Mouse (Mus musculus): Measurements from ENCODE around the gene Sdk2. TPM values are rescaled to one million over a fixed set of nuclear protein-coding genes. Genes with fewer than 3 reads are reported as not detected.

Gene Sdk2
- polyA plus RNA-seq, 1 experiment from 2014 or later, result 0.39 TPM

GRCm38 (mm10) chr11:113962751-113963150, 104.1 kb downstream of the Sdk2 start:
- DNase-seq, result no peak
- no peak overlapping the region for H3K4me2 ChIP-seq
- H3K36me3 ChIP-seq, result no peaks in the 10 kb centered on the region
- WGBS (ENCODE audit: insufficient replicate concordance), result 67% methylated on average over 3 of the region's 3 CpGs
- H3K4me1 ChIP-seq (replicated peaks), result no peaks in the 10 kb centered on the region
- peaks cover 29% of the 10 kb centered on the region for H3K9me3 ChIP-seq (replicated peaks)
- H3K27ac ChIP-seq, result no peak overlapping the region
- H3K27me3 ChIP-seq, result no peaks in the 10 kb centered on the region
- H3K9ac ChIP-seq, result no peak overlapping the region
- H3K4me3 ChIP-seq (replicated peaks), result no peak overlapping the region
- no peak for ATAC-seq (ENCODE audit: low read depth)

GRCm38 (mm10) chr11:113951616-113951988, 115.2 kb downstream of the Sdk2 start:
- H3K27ac ChIP-seq, result no peak overlapping the region
- H3K4me3 ChIP-seq (replicated peaks), result no peak overlapping the region
- no peak overlapping the region for H3K9ac ChIP-seq
- H3K27me3 ChIP-seq, result no peaks in the 10 kb centered on the region
- H3K9me3 ChIP-seq (replicated peaks), result peaks cover 6% of the 10 kb centered on the region; the same call in 1 of the 2 replicates
- DNase-seq (no peak), ATAC-seq (ENCODE audit: low read depth) (no peak)
- WGBS (ENCODE audit: insufficient replicate concordance), result 75% methylated on average over 15 of the region's 15 CpGs
- no peaks in the 10 kb centered on the region for H3K36me3 ChIP-seq
- no peak overlapping the region for H3K4me2 ChIP-seq
- no peaks in the 10 kb centered on the region for H3K4me1 ChIP-seq (replicated peaks)

DNA sequence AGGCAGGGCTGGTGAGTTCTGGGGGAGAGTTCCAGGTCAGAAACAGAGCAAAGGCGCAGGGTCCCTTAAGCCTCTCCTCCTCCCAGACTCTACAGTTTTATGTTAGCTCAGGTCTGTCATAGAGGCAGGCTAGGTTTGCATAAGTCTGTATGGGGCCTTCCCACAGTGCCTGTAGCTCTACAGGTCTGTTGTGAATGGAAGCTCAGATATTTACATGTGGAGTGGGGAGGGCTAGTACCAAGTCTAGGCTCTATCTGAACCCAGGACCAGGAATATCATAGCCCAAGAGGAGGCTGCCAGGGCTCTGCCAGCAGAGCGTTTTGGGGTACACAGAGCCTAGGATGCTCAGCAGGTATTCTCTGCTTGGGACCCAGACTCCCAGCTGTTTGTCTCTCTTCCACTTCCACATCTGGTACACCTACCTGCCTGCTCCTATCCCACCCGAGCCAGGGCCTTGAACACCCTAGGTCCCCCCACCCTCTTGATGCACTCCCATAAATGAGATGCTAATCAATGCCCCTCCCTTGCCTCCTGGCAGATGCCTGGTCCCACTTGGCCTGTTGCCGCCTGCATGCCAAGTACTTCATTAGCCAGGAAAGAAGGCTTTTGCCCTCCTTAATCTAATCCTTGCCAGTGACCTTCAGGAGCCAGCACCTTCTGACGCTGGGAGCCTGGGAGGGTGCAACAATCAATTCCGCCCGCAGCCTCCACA, 115.8 kb downstream of the Sdk2 start:
- H3K27me3 ChIP-seq, result no peaks in the 10 kb centered on the region
- H3K36me3 ChIP-seq, result no peaks in the 10 kb centered on the region
- no peak overlapping the region for H3K4me3 ChIP-seq (replicated peaks)
- DNase-seq, result no peak
- H3K4me2 ChIP-seq, result no peak overlapping the region
- no peak for ATAC-seq (ENCODE audit: low read depth)
- 59% methylated on average over 7 of the region's 7 CpGs for WGBS (ENCODE audit: insufficient replicate concordance)
- no peak overlapping the region for H3K9ac ChIP-seq
- H3K27ac ChIP-seq, result no peak overlapping the region
- no peaks in the 10 kb centered on the region for H3K4me1 ChIP-seq (replicated peaks)
- H3K9me3 ChIP-seq (replicated peaks), result peaks cover 3% of the 10 kb centered on the region; the same call in 1 of the 2 replicates

- Histone ChIP-seq H3K27me3 (no peaks in the 10 kb centered on the region), H3K4me3 (replicated peaks) (no peak overlapping the region), H3K36me3 (no peaks in the 10 kb centered on the region), H3K9ac (no peak overlapping the region), H3K4me2 (no peak overlapping the region), H3K9me3 (replicated peaks) (no peaks in the 10 kb centered on the region), H3K4me1 (replicated peaks) (no peaks in the 10 kb centered on the region), H3K27ac (no peak overlapping the region)
- DNase-seq, result no peak
- no peak for ATAC-seq (ENCODE audit: low read depth)
- 65% methylated on average over 8 of the region's 8 CpGs for WGBS (ENCODE audit: insufficient replicate concordance)
Measured at GRCm38 (mm10) chr11:113948676-113949075, 118.2 kb downstream of the Sdk2 start.

DNA sequence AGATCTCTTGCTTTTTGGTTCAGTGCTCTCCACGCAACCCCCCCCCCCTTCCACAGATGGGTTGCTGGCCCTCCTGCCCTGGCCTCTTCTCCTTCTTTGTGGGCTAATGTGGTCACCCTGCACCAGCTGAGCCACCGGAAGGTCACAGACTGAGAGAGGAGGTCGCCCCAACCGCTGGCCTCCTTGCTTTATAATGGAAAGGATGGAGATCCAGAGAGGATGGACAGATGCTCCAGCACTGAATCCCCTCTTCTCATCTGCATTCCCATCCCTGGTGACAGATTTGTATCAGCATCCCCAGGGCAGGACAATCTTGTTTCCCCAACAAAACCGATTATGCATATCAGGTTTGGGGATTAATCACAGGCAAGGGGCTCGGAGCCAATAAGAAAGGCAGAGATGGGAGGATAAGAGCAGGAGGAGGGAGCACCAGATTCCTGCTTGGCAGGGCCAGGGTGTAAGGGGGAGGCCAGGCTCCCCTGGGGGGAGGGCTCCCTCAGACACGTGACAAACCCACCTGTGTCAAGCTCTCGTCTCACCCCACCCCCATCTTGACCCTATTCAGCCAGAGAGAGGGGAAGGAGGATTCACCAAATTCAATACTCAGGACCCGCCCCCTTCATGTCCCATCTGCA, 124.6 kb downstream of the Sdk2 start:
- 45% methylated on average over 9 of the region's 9 CpGs for WGBS (ENCODE audit: insufficient replicate concordance)
- ATAC-seq (ENCODE audit: low read depth), result no peak

GRCm38 (mm10) chr11:113933678-113934077, 133.2 kb downstream of the Sdk2 start:
- Histone ChIP-seq H3K9me3 (replicated peaks) (no peaks in the 10 kb centered on the region), H3K27me3 (no peaks in the 10 kb centered on the region), H3K9ac (no peak overlapping the region), H3K4me3 (replicated peaks) (no peak overlapping the region), H3K4me2 (no peak overlapping the region), H3K4me1 (replicated peaks) (no peaks in the 10 kb centered on the region), H3K36me3 (no peaks in the 10 kb centered on the region), H3K27ac (no peak overlapping the region)
- WGBS (ENCODE audit: insufficient replicate concordance), result 59% methylated on average over 9 of the region's 9 CpGs
- no peak for ATAC-seq (ENCODE audit: low read depth)
- DNase-seq, result no peak

More for the DNA sequence above, 124.6 kb downstream of the Sdk2 start:
- Histone ChIP-seq H3K9me3 (replicated peaks) (0 out of 2 replicates have a peak, but pooled peaks cover 4% of the 10 kb centered on the region), H3K27ac (no peak overlapping the region), H3K36me3 (no peaks in the 10 kb centered on the region), H3K9ac (no peak overlapping the region), H3K4me2 (no peak overlapping the region), H3K27me3 (no peaks in the 10 kb centered on the region), H3K4me1 (replicated peaks) (no peaks in the 10 kb centered on the region), H3K4me3 (replicated peaks) (no peak overlapping the region)
- no peak for DNase-seq

- DNase-seq, result no peak
Measured at GRCm38 (mm10) chr11:113932909-113933308, 133.9 kb downstream of the Sdk2 start.

DNA sequence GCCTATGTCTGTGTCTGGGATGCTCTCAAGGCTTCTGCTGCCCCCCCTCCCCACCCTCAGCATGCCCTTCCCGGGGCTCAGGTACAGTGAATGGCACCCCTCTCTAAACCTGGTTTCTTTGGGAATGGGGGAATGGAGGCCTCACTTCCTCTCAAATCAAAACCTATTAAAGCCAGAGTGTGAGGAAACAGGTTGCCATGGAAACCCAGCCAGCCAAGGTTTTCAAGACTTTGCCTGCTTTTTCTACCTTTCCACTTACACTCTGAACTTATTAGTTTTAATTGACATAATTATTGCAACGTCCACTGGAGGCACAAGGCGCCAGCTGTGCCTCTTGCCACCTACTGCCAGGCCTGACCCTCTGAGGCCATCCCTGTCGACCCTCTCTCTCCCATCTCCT, 135.1 kb downstream of the Sdk2 start:
- Histone ChIP-seq H3K27me3 (no peaks in the 10 kb centered on the region), H3K9me3 (replicated peaks) (no peaks in the 10 kb centered on the region), H3K4me1 (replicated peaks) (no peaks in the 10 kb centered on the region), H3K27ac (no peak overlapping the region), H3K4me3 (replicated peaks) (no peak overlapping the region), H3K36me3 (no peaks in the 10 kb centered on the region), H3K4me2 (no peak overlapping the region), H3K9ac (no peak overlapping the region)
- 40% methylated on average over 4 of the region's 4 CpGs for WGBS (ENCODE audit: insufficient replicate concordance)
- ATAC-seq (ENCODE audit: low read depth), result no peak
- DNase-seq, result no peak

More at GRCm38 (mm10) chr11:113932909-113933308, 133.9 kb downstream of the Sdk2 start:
- Histone ChIP-seq H3K9me3 (replicated peaks) (no peaks in the 10 kb centered on the region), H3K4me1 (replicated peaks) (no peaks in the 10 kb centered on the region), H3K27me3 (no peaks in the 10 kb centered on the region), H3K4me2 (no peak overlapping the region), H3K4me3 (replicated peaks) (no peak overlapping the region), H3K27ac (no peak overlapping the region), H3K36me3 (no peaks in the 10 kb centered on the region), H3K9ac (no peak overlapping the region)
- no peak for ATAC-seq (ENCODE audit: low read depth)
- WGBS (ENCODE audit: insufficient replicate concordance), result 59% methylated on average over 7 of the region's 7 CpGs

DNA sequence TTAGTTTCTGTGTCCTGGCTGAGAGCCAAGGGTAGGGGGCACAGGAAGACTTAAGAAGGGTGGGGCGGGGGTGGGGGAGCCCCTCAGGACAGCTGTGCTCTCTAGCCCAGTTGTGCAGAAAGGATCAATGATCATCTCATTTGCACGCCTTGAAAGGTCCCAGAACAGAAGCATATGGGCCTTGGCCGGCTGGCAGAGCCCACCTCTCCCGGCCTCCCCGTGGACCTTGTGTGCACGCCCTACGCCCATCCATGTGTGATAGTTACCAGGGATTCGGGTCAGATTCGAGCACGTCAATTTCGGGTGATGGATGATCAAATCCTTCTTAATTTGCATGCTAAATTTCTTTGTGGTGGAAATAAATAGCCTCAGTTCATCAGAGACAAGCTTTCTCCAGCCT, 136.7 kb downstream of the Sdk2 start:
- Histone ChIP-seq H3K9me3 (replicated peaks) (no peaks in the 10 kb centered on the region), H3K4me3 (replicated peaks) (no peak overlapping the region), H3K27ac (no peak overlapping the region), H3K9ac (no peak overlapping the region), H3K36me3 (no peaks in the 10 kb centered on the region), H3K4me2 (no peak overlapping the region), H3K4me1 (replicated peaks) (no peaks in the 10 kb centered on the region), H3K27me3 (no peaks in the 10 kb centered on the region)
- WGBS (ENCODE audit: insufficient replicate concordance), result 72% methylated on average over 11 of the region's 11 CpGs
- no peak for ATAC-seq (ENCODE audit: low read depth)
- no peak for DNase-seq

DNA sequence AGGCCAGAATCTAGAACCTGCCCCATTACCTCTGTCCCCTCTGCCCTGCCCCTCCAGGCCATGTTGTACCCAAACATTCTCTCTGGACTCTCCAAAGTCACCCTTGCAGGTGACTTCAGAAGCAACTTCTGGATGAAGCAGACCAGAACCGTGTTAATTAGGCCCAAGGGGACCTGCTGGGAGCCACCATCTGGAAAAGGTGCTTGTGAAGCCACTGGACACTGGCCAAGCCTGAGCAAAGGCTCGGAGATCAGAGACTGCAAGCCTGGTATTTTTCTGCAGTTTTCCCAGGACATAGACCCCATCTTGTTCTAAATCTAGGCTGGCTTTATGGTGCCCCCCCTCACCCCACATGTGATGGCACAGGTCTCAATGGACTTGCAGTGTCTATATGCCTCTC, 138.0 kb downstream of the Sdk2 start:
- Histone ChIP-seq H3K27ac (no peak overlapping the region), H3K9me3 (replicated peaks) (no peaks in the 10 kb centered on the region), H3K9ac (no peak overlapping the region), H3K27me3 (no peaks in the 10 kb centered on the region), H3K4me3 (replicated peaks) (no peak overlapping the region), H3K4me2 (no peak overlapping the region), H3K4me1 (replicated peaks) (no peaks in the 10 kb centered on the region), H3K36me3 (no peaks in the 10 kb centered on the region)
- DNase-seq (no peak), ATAC-seq (ENCODE audit: low read depth) (no peak)
- 56% methylated on average over 2 of the region's 2 CpGs for WGBS (ENCODE audit: insufficient replicate concordance)

DNA sequence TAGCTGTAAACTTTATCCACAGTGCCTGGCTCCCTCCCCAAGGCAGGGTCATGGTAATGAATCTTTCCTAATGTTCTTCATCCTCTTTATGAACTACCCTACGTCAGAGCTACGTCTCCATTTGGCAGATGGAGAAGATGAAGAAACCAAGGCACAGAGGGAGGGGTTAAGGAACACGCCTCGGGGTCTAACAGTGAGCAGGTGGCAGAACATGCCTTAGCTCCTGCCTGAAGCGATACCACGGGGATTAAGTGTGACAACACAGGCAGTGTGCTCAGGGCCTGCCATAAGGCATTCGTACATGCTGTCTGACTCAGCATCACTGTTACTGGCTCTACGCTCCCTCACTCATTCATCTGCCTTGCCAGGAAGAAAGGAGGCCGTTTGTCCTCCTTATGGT, 138.6 kb downstream of the Sdk2 start:
- ATAC-seq (ENCODE audit: low read depth), result no peak
- 62% methylated on average over 9 of the region's 9 CpGs for WGBS (ENCODE audit: insufficient replicate concordance)

GRCm38 (mm10) chr11:113927826-113928225, 139.0 kb downstream of the Sdk2 start:
- ATAC-seq (ENCODE audit: low read depth), result no peak

More for the DNA sequence above, 138.6 kb downstream of the Sdk2 start:
- DNase-seq, result no peak
- no peaks in the 10 kb centered on the region for H3K4me1 ChIP-seq (replicated peaks)
- no peak overlapping the region for H3K4me2 ChIP-seq
- H3K27ac ChIP-seq, result no peak overlapping the region
- no peak overlapping the region for H3K4me3 ChIP-seq (replicated peaks)
- no peaks in the 10 kb centered on the region for H3K36me3 ChIP-seq
- no peak overlapping the region for H3K9ac ChIP-seq
- H3K9me3 ChIP-seq (replicated peaks), result no peaks in the 10 kb centered on the region
- H3K27me3 ChIP-seq, result no peaks in the 10 kb centered on the region

More at GRCm38 (mm10) chr11:113927826-113928225, 139.0 kb downstream of the Sdk2 start:
- Histone ChIP-seq H3K9me3 (replicated peaks) (no peaks in the 10 kb centered on the region), H3K4me1 (replicated peaks) (no peaks in the 10 kb centered on the region), H3K27me3 (no peaks in the 10 kb centered on the region), H3K4me3 (replicated peaks) (no peak overlapping the region), H3K9ac (no peak overlapping the region), H3K27ac (no peak overlapping the region), H3K36me3 (no peaks in the 10 kb centered on the region), H3K4me2 (no peak overlapping the region)
- 49% methylated on average over 3 of the region's 3 CpGs for WGBS (ENCODE audit: insufficient replicate concordance)
- no peak for DNase-seq
